Mouse (Mus musculus) hindbrain, embryonic 11.5 days (tissue): ENCODE data around the gene Lpcat1. TPM values are rescaled to one million over a fixed set of nuclear protein-coding genes. Genes with fewer than 3 reads are reported as not detected.

Experiments used
- ATAC-seq: fragments of 200-750 bp; cut with Nextera tagmentation; 2 replicates; pipeline ENCODE4 v1.8.0; 2017; ENCODE audit warnings: mild to moderate bottlenecking, moderate TSS enrichment, moderate library complexity; ENCODE audit not compliant: low FRiP score
- DNase-seq: peaks from one replicate; pipeline ENCODE4 v3.0.0-alpha.2; 2015; ENCODE audit warnings: low spot score
- H3K27ac ChIP-seq: fragments of 300-500 bp; sonication (generic); 2 replicates; pipeline ENCODE4 v1.5.1; 2014; ENCODE audit warnings: mild to moderate bottlenecking, low read depth, low read length
- H3K27me3 ChIP-seq: fragments of 300-500 bp; sonication (generic); 2 replicates; pipeline ENCODE4 v1.6.1; 2014; ENCODE audit warnings: mild to moderate bottlenecking, low read length, moderate library complexity, mixed read lengths; ENCODE audit not compliant: control insufficient read depth, insufficient read depth
- H3K36me3 ChIP-seq: fragments of 300-500 bp; sonication (generic); 2 replicates; pipeline ENCODE4 v1.6.1; 2014; ENCODE audit warnings: mild to moderate bottlenecking, low read length, moderate library complexity, mixed read lengths; ENCODE audit not compliant: control insufficient read depth, insufficient read depth
- H3K4me1 ChIP-seq: fragments of 300-500 bp; sonication (generic); replicated peaks from 2 replicates; pipeline ENCODE4 v1.6.1; 2014; ENCODE audit warnings: low read length, mixed read lengths; ENCODE audit not compliant: control insufficient read depth, insufficient read depth
- H3K4me2 ChIP-seq: fragments of 300-500 bp; sonication (generic); replicated peaks from 2 replicates; pipeline ENCODE4 v1.6.1; 2014; ENCODE audit warnings: mild to moderate bottlenecking, low read depth, low read length
- H3K4me3 ChIP-seq: fragments of 300-500 bp; sonication (generic); 2 replicates; pipeline ENCODE4 v1.5.1; 2014; ENCODE audit warnings: low read depth, low read length
- H3K9ac ChIP-seq: fragments of 300-500 bp; sonication (generic); 2 replicates; pipeline ENCODE4 v1.6.1; 2014; ENCODE audit warnings: low read depth, low read length
- H3K9me3 ChIP-seq: fragments of 300-500 bp; sonication (generic); 2 replicates; pipeline ENCODE4 v1.6.1; 2016; ENCODE audit warnings: low read length; ENCODE audit not compliant: control insufficient read depth
- WGBS: fragments of 180-500 bp; shearing (Covaris S2); extraction: QIAGEN DNeasy Blood & Tissue Kit; methylation state at CpG from one replicate; pipeline ENCODE4 v1.1.7; 2014; 5-methylcytosine and 5-hydroxymethylcytosine counted together
- polyA plus RNA-seq: library from polyadenylated mRNA; unstranded; fragments of >200 nt; fragmentation: Nextera tagmentation; extraction: Ambion mirVana; gene quantifications from 2 replicates; pipeline ENCODE4 v1.2.1, GENCODE M21; 2014

Lpcat1 gene
- polyA plus RNA-seq, 1 experiment from 2014 or later = 51.2 TPM

DNA sequence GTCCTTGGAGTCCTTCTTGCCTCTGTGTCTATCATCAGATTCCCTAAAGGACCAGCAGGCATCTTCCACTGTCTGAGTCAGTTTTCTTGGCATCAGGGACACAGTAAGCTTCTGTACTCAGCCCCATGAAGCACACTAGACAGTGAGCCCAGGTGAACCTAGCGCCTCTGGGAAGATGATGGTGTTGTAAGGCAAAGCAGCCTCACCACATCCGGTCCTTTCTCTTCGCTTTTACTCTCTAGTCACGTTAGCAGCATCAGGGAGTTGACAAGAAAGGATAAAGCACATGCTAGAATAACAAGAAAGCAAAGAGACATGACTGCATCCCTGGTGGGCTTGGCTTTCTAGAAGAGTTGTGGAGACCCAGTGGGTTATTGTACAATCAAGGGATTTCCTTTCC, 26.2 kb downstream of the Lpcat1 start:
- DNase-seq = no peak
- H3K4me3 ChIP-seq = no peak overlapping the region

GRCm38 (mm10) chr13:73494528-73494927, 27.5 kb downstream of the Lpcat1 start:
- DNase-seq = no peak
- H3K9me3 ChIP-seq = no peaks in the 10 kb centered on the region
- H3K27me3 ChIP-seq = no peaks in the 10 kb centered on the region
- 92% methylated on average over 9 of the region's 9 CpGs for WGBS
- no peaks in the 10 kb centered on the region for H3K4me1 ChIP-seq
- H3K4me2 ChIP-seq = no peak overlapping the region
- no peak overlapping the region for H3K9ac ChIP-seq
- H3K27ac ChIP-seq = no peak overlapping the region
- ATAC-seq = no peak
- no peak overlapping the region for H3K4me3 ChIP-seq
- H3K36me3 ChIP-seq = no peaks in the 10 kb centered on the region

More for the DNA sequence above, 26.2 kb downstream of the Lpcat1 start:
- WGBS = 93% methylated on average over 4 of the region's 4 CpGs
- H3K4me1 ChIP-seq = no peaks in the 10 kb centered on the region
- no peak overlapping the region for H3K27ac ChIP-seq
- no peak overlapping the region for H3K9ac ChIP-seq
- ATAC-seq = no peak
- H3K9me3 ChIP-seq = no peaks in the 10 kb centered on the region
- no peaks in the 10 kb centered on the region for H3K36me3 ChIP-seq
- no peaks in the 10 kb centered on the region for H3K27me3 ChIP-seq
- no peak overlapping the region for H3K4me2 ChIP-seq

DNA sequence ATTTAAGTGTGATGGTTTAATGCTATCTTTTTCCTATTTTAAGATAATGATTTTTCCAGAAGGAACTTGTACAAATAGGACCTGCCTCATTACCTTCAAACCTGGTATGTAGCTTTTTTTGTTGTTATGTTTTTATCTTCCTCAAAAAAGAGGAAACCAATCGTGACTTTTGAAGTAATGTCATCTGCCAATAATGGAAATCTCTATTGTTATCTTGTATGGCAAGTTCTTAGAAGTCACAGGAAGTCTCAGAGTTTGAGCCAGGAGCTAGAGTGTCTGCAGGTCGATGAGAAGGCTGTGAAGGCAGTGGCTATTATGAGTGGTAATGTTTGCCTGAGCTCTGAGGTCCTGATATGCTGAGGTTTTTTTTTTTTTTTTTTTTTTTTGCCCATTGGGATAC, 29.1 kb downstream of the Lpcat1 start:
- Histone ChIP-seq H3K4me1 (no peaks in the 10 kb centered on the region), H3K9ac (no peak overlapping the region), H3K27me3 (no peaks in the 10 kb centered on the region), H3K36me3 (0 out of 2 replicates have a peak, but pooled peaks cover 6% of the 10 kb centered on the region), H3K9me3 (no peaks in the 10 kb centered on the region), H3K4me3 (no peak overlapping the region), H3K4me2 (no peak overlapping the region), H3K27ac (no peak overlapping the region)
- DNase-seq = no peak
- 75% methylated on average over 2 of the region's 2 CpGs for WGBS
- no peak for ATAC-seq

- 0 out of 2 replicates have a peak, but pooled peaks cover 6% of the 10 kb centered on the region for H3K36me3 ChIP-seq
- no peaks in the 10 kb centered on the region for H3K27me3 ChIP-seq
- H3K4me2 ChIP-seq = no peak overlapping the region
- no peaks in the 10 kb centered on the region for H3K4me1 ChIP-seq
- no peak overlapping the region for H3K27ac ChIP-seq
- H3K9me3 ChIP-seq = no peaks in the 10 kb centered on the region
- no peak overlapping the region for H3K4me3 ChIP-seq
- 76% methylated on average over 6 of the region's 6 CpGs for WGBS
- no peak overlapping the region for H3K9ac ChIP-seq
- DNase-seq = no peak
- no peak for ATAC-seq
Observed at GRCm38 (mm10) chr13:73499893-73500604, 33.1 kb downstream of the Lpcat1 start.

GRCm38 (mm10) chr13:73502719-73503118, 35.7 kb downstream of the Lpcat1 start:
- Histone ChIP-seq H3K9ac (no peak overlapping the region), H3K4me1 (no peaks in the 10 kb centered on the region), H3K27me3 (no peaks in the 10 kb centered on the region), H3K9me3 (no peaks in the 10 kb centered on the region), H3K4me3 (no peak overlapping the region), H3K4me2 (no peak overlapping the region), H3K36me3 (0 out of 2 replicates have a peak, but pooled peaks cover 6% of the 10 kb centered on the region), H3K27ac (no peak overlapping the region)
- peak; percentile 42 for DNase-seq
- no peak for ATAC-seq
- 79% methylated on average over 2 of the region's 2 CpGs for WGBS

DNA sequence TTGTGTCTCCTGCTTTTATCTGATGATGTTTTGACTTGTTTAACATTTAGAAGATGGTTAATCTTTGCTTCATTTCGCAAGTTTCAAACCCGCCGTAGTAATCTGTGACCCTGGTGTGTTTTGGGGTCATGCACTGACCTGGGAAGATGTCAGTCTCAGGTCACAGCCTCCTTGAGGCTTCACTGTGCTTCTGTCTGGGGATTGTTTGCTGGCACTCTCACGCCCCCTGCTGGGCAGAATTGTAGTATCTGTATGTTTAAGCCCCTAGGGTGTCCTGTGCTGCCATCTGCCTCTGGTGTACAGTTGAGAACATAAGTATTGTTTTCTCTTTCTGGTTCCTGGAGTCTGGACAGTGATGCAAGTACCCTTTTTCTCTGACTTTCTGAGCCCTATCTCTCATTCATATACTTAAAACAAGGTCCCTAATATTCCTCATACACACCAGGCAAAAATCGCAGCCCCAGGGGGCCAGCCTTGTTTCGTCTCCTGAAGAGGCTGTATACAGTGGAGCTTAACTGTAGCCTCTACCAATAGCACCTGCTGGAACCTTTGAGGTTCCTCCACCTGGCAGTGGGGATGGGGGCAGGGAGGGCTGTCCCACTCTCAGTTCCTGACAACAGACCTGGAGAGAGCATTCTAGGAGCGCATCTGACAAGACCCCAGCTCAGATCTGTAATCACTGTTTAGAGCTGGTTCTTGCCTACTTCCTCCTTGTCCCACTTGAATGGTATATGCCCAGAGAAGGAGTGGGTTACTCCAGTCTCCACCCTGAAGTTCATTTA, 38.9 kb downstream of the Lpcat1 start:
- ATAC-seq = peak; percentile 67
- Histone ChIP-seq H3K36me3 (0 out of 2 replicates have a peak, but pooled peaks cover 3% of the 10 kb centered on the region), H3K4me2 (no peak overlapping the region), H3K9me3 (no peaks in the 10 kb centered on the region), H3K4me3 (no peak overlapping the region), H3K27ac (no peak overlapping the region), H3K27me3 (no peaks in the 10 kb centered on the region), H3K4me1 (no peaks in the 10 kb centered on the region), H3K9ac (no peak overlapping the region)
- 70% methylated on average over 7 of the region's 7 CpGs for WGBS
- peak; percentile 83 for DNase-seq

DNA sequence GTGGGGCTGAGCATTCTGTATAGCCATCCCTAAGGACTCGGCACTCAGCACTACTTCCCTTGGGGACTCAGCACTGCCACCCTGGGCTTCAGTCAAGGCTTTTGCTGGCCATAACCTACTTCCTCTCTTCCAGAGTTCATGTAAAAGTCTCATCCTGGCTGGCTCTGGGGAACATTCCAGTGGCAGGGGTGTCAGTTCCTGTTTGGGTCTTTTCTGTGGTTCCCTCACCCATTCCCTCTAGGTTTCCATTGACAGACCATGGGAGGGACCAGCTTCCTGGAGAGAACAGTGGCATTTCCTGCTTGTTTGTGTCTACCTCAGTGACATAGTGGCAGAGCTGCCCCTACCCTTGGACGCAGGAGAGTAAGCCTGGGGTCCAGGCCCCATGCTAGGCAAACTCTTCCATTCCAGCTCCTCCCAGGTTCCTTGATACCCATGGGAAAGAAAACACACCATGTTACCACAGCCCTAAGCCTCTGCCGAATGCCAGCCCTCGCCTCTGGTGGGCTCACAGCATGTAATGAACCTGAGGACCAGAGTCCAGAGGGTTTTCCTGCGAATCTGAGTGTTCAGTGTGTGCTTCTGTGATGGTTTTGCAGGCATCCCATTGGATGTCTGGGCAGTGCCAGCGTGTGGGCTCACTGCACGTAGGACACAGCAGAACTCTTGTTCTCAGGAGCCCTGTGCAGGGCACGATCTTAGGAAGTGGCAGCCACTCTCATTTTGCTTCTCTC, 42.0 kb downstream of the Lpcat1 start:
- no peaks in the 10 kb centered on the region for H3K9me3 ChIP-seq
- H3K4me1 ChIP-seq = no peaks in the 10 kb centered on the region
- H3K9ac ChIP-seq = no peak overlapping the region
- WGBS = 88% methylated on average over 8 of the region's 8 CpGs
- no peak overlapping the region for H3K4me2 ChIP-seq
- H3K27ac ChIP-seq = no peak overlapping the region
- DNase-seq = no peak
- no peak for ATAC-seq
- H3K4me3 ChIP-seq = no peak overlapping the region
- H3K36me3 ChIP-seq = no peaks in the 10 kb centered on the region
- no peaks in the 10 kb centered on the region for H3K27me3 ChIP-seq

DNA sequence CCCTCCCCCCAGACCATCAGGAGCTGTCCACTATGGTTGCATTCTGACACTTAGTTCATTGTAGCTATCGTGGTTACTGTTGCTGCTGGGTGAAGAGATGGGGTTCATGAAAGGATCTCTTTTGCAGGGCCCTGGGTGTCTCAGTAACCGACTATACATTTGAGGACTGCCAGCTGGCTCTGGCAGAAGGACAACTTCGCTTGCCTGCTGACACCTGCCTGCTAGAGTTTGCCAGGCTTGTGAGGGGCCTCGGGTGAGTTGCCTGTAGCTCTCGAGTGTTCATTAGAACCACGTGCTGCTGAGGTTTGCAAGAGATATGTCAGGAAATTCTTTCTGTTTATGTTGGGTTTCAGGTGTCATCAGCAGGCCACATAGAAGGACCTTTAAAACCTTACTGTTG, 42.9 kb downstream of the Lpcat1 start:
- Histone ChIP-seq H3K4me3 (no peak overlapping the region), H3K4me2 (no peak overlapping the region), H3K9ac (no peak overlapping the region), H3K36me3 (no peaks in the 10 kb centered on the region; the same call in 1 of the 2 replicates), H3K4me1 (no peaks in the 10 kb centered on the region), H3K9me3 (no peaks in the 10 kb centered on the region), H3K27ac (no peak overlapping the region), H3K27me3 (no peaks in the 10 kb centered on the region)
- no peak for DNase-seq
- 90% methylated on average over 6 of the region's 6 CpGs for WGBS
- ATAC-seq = no peak
